Mouse (Mus musculus) kidney, embryonic 16.5 days (tissue): ENCODE results near the gene Robo2. TPM values are rescaled to one million over a fixed set of nuclear protein-coding genes. Genes with fewer than 3 reads are reported as not detected.

Experiments used
- ATAC-seq: fragments of 200-750 bp; cut with Nextera tagmentation; 2 replicates; pipeline ENCODE4 v1.8.0; 2017; ENCODE audit warnings: moderate TSS enrichment; ENCODE audit not compliant: low FRiP score, low TSS enrichment
- H3K27ac ChIP-seq: fragments of 300-500 bp; sonication (generic); 2 replicates; pipeline ENCODE4 v1.5.1; 2014; ENCODE audit warnings: low read length
- H3K27me3 ChIP-seq: fragments of 300-500 bp; sonication (generic); 2 replicates; pipeline ENCODE4 v1.6.1; 2014; ENCODE audit warnings: low read length, control low read depth, mixed read lengths; ENCODE audit not compliant: insufficient read depth
- H3K36me3 ChIP-seq: fragments of 300-500 bp; sonication (generic); 2 replicates; pipeline ENCODE4 v1.6.1; 2014; ENCODE audit warnings: low read length, control low read depth, mixed read lengths; ENCODE audit not compliant: insufficient read depth
- H3K4me1 ChIP-seq: fragments of 300-500 bp; sonication (generic); 2 replicates; pipeline ENCODE4 v1.6.1; 2014; ENCODE audit warnings: low read length, control low read depth, mixed read lengths; ENCODE audit not compliant: insufficient read depth
- H3K4me2 ChIP-seq: fragments of 300-500 bp; sonication (generic); replicated peaks from 2 replicates; pipeline ENCODE4 v1.6.1; 2014; ENCODE audit warnings: low read depth, low read length
- H3K4me3 ChIP-seq: fragments of 300-500 bp; sonication (generic); 2 replicates; pipeline ENCODE4 v1.5.1; 2014; ENCODE audit warnings: mild to moderate bottlenecking, low read length
- H3K9ac ChIP-seq: fragments of 300-500 bp; sonication (generic); replicated peaks from 2 replicates; pipeline ENCODE4 v1.6.1; 2014; ENCODE audit warnings: low read length
- H3K9me3 ChIP-seq: fragments of 300-500 bp; sonication (generic); 2 replicates; pipeline ENCODE4 v1.6.1; 2016; ENCODE audit warnings: low read length, control low read depth
- WGBS: fragments of 180-500 bp; shearing (Covaris S2); extraction: QIAGEN DNeasy Blood & Tissue Kit; methylation state at CpG from one replicate; pipeline ENCODE4 v1.1.7; 2014; 5-methylcytosine and 5-hydroxymethylcytosine counted together
- polyA plus RNA-seq: library from polyadenylated mRNA; unstranded; fragments of >200 nt; fragmentation: Nextera tagmentation; extraction: Ambion mirVana; gene quantifications from 2 replicates; pipeline ENCODE4 v1.2.1, GENCODE M21; 2015

Gene Robo2
- polyA plus RNA-seq, 1 experiment from 2014 or later, result 83.4 TPM

DNA sequence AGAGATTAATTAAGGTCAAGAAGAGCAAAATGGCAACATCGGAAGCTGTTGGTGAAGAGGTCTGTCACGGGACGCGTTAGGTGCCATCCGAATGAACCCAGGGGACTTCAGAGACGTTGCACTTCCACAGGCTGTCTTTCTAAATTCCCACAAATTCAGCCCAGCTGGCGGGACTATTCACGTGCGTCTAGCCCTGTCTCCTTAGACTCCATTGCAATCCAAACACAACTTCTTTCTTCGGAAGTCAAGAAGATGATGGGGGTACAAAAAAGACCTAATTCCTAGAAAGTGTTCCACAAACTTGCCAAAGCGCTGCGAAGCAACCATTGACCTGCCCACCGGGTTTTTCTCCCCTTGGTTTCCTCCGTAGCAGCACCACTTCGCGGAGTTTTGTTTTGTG lies 604 bp downstream of the Robo2 start:
- H3K9ac ChIP-seq, result peak overlapping the region; percentile 74
- peaks cover 9% of the 10 kb centered on the region; the same call in 1 of the 2 replicates for H3K4me1 ChIP-seq
- peak overlapping the region; percentile 95 for H3K4me2 ChIP-seq
- no peaks in the 10 kb centered on the region for H3K9me3 ChIP-seq
- under 1% methylated on average over 16 of the region's 16 CpGs for WGBS
- peak overlapping the region; percentile 69 for H3K4me3 ChIP-seq
- no peaks in the 10 kb centered on the region for H3K27me3 ChIP-seq
- no peaks in the 10 kb centered on the region for H3K36me3 ChIP-seq
- peak overlapping the region; percentile 65 for H3K27ac ChIP-seq
- no peak for ATAC-seq

DNA sequence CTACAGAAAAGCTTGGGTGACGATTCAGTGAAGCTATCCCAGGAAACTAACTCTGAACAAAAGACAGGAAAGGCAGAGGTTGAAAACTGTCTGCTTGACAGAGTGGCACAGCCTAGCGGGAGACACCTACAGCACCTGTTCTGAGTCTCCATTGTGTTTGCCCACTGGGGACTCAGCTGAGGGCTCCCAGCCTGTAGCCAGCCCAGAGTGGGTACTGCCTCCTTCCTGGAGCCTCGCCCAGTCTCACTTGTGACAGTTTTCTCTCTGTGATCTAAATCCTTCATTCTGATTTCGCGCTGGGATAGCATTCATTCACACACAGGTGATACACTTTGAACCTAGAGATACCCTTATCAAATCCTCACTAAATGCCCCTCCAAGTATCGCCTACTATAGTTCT lies 1.5 kb downstream of the Robo2 start:
- no peaks in the 10 kb centered on the region for H3K36me3 ChIP-seq
- peaks cover 9% of the 10 kb centered on the region; the same call in 1 of the 2 replicates for H3K4me1 ChIP-seq
- peak overlapping the region; percentile 95 for H3K4me2 ChIP-seq
- peak overlapping the region; percentile 65 for H3K27ac ChIP-seq
- H3K27me3 ChIP-seq, result no peaks in the 10 kb centered on the region
- H3K9ac ChIP-seq, result peak overlapping the region; percentile 74
- peak overlapping the region; percentile 69 for H3K4me3 ChIP-seq
- no peak for ATAC-seq
- no peaks in the 10 kb centered on the region for H3K9me3 ChIP-seq
- WGBS, result 6% methylated on average over 6 of the region's 6 CpGs

DNA sequence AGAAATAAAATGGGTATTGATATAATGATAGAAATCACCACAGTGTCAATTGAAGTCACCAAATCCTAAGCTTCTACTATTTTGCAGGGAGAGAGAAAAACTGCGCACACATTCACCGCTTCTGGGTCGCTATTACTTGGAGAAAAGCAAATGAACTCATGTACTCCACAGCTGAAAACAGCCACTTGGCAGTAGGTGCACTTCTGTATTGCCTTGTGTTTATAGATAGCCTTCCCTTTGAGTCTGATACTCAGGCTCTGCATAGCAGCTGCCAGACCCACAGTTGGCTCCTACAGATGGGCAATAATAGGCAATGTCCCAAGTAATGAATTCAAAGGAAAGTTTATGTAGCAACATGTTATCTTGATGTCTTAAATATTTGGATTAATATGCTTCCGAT lies 2.1 kb downstream of the Robo2 start:
- H3K36me3 ChIP-seq, result no peaks in the 10 kb centered on the region
- 33% methylated on average over 4 of the region's 4 CpGs for WGBS
- H3K4me2 ChIP-seq, result peak overlapping the region; percentile 95
- peaks cover 9% of the 10 kb centered on the region; the same call in 1 of the 2 replicates for H3K4me1 ChIP-seq
- H3K9me3 ChIP-seq, result no peaks in the 10 kb centered on the region
- no peak for ATAC-seq
- no peaks in the 10 kb centered on the region for H3K27me3 ChIP-seq
- H3K27ac ChIP-seq, result peak overlapping the region; percentile 53; the same call in 1 of the 2 replicates
- peak overlapping the region; percentile 65 for H3K9ac ChIP-seq
- H3K4me3 ChIP-seq, result peak overlapping the region; percentile 69

DNA sequence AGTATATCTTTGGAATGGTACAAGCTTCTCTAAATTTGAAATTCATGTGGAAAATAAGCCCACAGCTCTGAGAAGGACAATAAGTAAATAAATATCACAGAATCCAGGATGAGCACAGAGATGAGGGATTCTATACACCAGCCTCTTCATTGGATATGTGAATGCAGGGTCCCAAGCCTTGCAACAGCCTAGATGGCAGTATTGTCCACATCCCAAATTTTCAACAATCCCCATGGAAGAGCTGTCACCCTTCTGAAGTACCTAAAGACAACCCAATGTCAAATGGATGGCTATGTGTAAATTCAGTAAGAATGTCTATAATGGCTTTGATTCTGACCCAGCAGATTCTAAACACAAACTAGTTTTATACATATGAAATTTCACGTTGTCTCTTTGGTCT lies 3.1 kb downstream of the Robo2 start:
- Histone ChIP-seq H3K4me3 (peak overlapping the region; percentile 52), H3K4me2 (peak overlapping the region; percentile 46), H3K27ac (no peak overlapping the region), H3K36me3 (no peaks in the 10 kb centered on the region), H3K9me3 (no peaks in the 10 kb centered on the region), H3K27me3 (no peaks in the 10 kb centered on the region), H3K9ac (no peak overlapping the region), H3K4me1 (peaks cover 9% of the 10 kb centered on the region; the same call in 1 of the 2 replicates)
- ATAC-seq, result no peak
- 23% methylated on average over 1 of the region's 1 CpGs for WGBS

DNA sequence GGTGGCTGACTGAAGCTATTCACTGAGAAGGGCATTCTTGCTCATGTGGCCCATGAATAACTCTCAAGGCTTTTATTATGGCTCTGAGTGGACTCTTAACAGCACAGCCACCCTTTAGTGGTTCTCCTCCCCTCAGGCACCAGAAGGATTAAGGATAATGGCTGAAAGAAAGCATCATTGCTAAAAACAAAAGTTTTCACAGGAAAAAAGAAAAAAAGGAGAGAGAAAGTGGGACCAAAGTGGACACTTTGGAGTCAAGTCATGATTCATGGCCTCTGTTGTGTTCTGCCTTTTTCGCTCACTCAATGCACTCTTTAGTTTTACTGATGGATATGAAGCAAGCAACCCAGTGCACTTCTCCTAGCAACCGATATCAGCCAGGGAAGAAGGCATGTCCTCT lies 14.3 kb downstream of the Robo2 start:
- no peaks in the 10 kb centered on the region for H3K27me3 ChIP-seq
- H3K4me3 ChIP-seq, result no peak overlapping the region
- no peak for ATAC-seq
- no peak overlapping the region for H3K4me2 ChIP-seq
- H3K36me3 ChIP-seq, result no peaks in the 10 kb centered on the region
- H3K9me3 ChIP-seq, result no peaks in the 10 kb centered on the region
- no peak overlapping the region for H3K27ac ChIP-seq
- WGBS, result 78% methylated on average over 2 of the region's 2 CpGs
- H3K9ac ChIP-seq, result no peak overlapping the region
- 0 out of 2 replicates have a peak, but pooled peaks cover 3% of the 10 kb centered on the region for H3K4me1 ChIP-seq

DNA sequence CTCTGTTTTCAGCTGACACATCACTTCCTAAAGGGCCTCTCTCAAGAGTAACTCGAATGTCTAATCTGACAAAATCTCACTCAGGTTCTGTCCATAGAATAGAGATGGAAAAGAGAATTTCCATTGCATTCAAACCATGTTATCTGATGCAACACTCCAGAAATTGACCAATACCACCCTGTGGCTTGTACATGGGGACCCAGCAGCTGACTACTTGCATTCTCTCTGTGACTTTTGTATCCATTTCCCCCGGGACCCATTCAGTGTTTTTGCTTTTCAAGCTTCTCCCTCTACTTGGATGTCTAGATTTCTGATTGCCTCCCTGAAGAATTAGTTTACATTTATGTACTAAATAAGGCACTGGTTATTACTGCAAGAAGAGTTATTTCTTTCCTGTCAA lies 15.9 kb downstream of the Robo2 start:
- no peak overlapping the region for H3K9ac ChIP-seq
- H3K4me3 ChIP-seq, result no peak overlapping the region
- H3K27me3 ChIP-seq, result no peaks in the 10 kb centered on the region
- no peak for ATAC-seq
- H3K27ac ChIP-seq, result no peak overlapping the region
- H3K4me2 ChIP-seq, result no peak overlapping the region
- H3K4me1 ChIP-seq, result 0 out of 2 replicates have a peak, but pooled peaks cover 3% of the 10 kb centered on the region
- no peaks in the 10 kb centered on the region for H3K36me3 ChIP-seq
- no peaks in the 10 kb centered on the region for H3K9me3 ChIP-seq
- WGBS, result 83% methylated on average over 2 of the region's 2 CpGs

DNA sequence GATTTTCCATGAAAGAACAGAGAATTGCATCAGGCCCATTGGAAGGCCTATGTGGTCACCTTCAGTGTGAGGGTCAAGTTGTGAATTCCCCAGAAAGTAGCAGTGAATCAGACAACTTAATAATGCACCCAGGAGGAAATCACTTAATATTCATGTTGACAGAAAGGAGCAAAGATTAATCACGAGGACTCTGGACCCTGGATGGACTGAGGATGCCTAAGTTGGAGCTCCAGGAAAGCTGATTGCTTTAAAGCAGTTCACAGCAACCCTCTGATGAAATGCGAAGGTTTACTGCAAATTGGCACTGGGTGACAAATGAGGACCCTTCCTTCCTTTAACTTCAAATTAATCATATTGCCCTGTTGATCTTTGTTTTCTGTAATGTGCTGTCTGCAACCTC lies 32.2 kb downstream of the Robo2 start:
- H3K27ac ChIP-seq, result no peak overlapping the region
- H3K4me1 ChIP-seq, result no peaks in the 10 kb centered on the region; the same call in 1 of the 2 replicates
- no peak for ATAC-seq
- H3K36me3 ChIP-seq, result no peaks in the 10 kb centered on the region
- H3K9me3 ChIP-seq, result no peaks in the 10 kb centered on the region
- no peak overlapping the region for H3K4me3 ChIP-seq
- H3K9ac ChIP-seq, result no peak overlapping the region
- H3K4me2 ChIP-seq, result no peak overlapping the region
- WGBS, result 26% methylated on average over 2 of the region's 2 CpGs
- H3K27me3 ChIP-seq, result no peaks in the 10 kb centered on the region

DNA sequence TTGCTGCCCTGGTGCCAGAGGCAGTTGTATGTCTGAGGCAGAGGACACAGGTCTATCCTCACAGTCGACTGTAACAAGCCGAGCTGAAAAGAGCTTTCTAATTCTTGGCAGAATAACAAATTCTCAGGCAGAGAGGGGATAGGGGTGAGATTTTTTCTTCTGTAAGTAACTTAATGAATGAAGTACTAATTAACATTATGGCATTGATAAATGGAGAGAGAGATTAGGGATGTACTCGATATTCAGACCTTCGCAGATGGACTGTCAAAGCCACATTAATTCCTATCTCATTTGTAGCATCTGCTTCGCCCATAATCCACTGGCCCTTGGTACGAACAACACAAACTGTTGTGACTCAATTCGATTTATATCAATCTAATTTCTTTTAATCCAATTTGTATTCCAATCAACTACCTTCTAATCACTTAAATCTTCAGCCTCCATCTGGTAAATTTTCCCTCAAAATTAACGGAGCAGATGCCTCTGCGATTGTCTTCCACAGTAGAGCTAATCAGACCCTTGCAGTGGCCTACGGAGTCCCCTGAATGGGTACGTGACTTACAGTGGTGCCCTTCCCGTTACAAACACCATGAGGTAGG lies 36.2 kb downstream of the Robo2 start:
- no peaks in the 10 kb centered on the region for H3K36me3 ChIP-seq
- no peaks in the 10 kb centered on the region for H3K27me3 ChIP-seq
- WGBS, result 81% methylated on average over 12 of the region's 12 CpGs
- no peaks in the 10 kb centered on the region; the same call in 1 of the 2 replicates for H3K4me1 ChIP-seq
- no peak overlapping the region for H3K9ac ChIP-seq
- H3K9me3 ChIP-seq, result no peaks in the 10 kb centered on the region
- H3K4me2 ChIP-seq, result no peak overlapping the region
- no peak for ATAC-seq
- no peak overlapping the region for H3K4me3 ChIP-seq
- H3K27ac ChIP-seq, result no peak overlapping the region

DNA sequence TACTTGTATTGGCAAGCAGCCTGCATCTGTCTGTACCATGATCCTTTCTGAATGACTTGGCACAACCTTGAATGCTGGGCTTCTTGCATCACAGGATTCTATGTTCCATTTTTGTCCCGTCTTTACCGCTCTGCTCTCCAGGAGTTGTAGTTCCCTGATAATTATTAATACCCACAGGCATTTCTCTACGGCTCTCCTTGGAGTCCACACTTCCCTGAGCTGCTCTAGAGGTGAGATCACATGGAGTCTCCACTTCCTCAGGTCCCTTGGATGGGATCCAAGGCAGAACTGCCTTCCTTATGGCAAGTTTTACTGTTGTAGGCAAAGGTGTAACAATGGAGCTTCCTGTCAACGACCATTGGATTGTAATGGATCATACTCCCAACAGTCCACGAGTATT lies 37.1 kb downstream of the Robo2 start:
- Histone ChIP-seq H3K4me1 (no peaks in the 10 kb centered on the region; the same call in 1 of the 2 replicates), H3K4me2 (no peak overlapping the region), H3K36me3 (no peaks in the 10 kb centered on the region), H3K4me3 (no peak overlapping the region), H3K9me3 (no peaks in the 10 kb centered on the region), H3K27me3 (no peaks in the 10 kb centered on the region), H3K27ac (no peak overlapping the region), H3K9ac (no peak overlapping the region)
- no peak for ATAC-seq
- WGBS, result 67% methylated on average over 5 of the region's 5 CpGs

DNA sequence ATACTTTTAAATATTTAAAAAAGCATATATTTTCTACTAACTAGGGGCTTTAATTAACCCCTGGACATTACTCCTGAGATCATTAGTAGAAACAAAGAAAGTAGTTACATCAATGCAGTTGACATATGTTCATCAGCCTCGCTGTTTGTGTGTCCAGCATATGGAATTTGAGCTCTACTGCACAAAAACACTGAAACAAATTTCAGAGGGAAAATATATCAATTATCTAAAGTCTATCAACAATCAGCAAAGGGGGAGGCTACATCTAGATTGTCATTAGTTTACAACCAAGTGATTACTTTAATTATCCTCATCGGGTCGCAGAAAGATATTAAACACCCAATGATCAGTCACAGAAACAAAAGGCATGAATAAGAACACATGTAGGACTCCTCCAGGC lies 38.2 kb downstream of the Robo2 start:
- Histone ChIP-seq H3K9me3 (no peaks in the 10 kb centered on the region), H3K9ac (no peak overlapping the region), H3K4me2 (no peak overlapping the region), H3K27ac (no peak overlapping the region), H3K27me3 (no peaks in the 10 kb centered on the region), H3K36me3 (no peaks in the 10 kb centered on the region), H3K4me1 (no peaks in the 10 kb centered on the region), H3K4me3 (no peak overlapping the region)
- no peak for ATAC-seq
- WGBS, result 66% methylated on average over 3 of the region's 3 CpGs
